Comparison of ENCODE assay signal across 15 mouse cellular contexts in genomic region chr17:60804715-60805449, GRCm38 (mm10).
"Had no signal": no experiment of that assay in that cellular context is flagged by ENCODE, and none has a peak within 500 bp of the region (broad histone marks: within the 10 kb centered on the region; RNA-seq: fewer than 3 reads in every experiment).

No protein-coding gene starts in this region.

- DNase-seq: kidney, adult 2 months; kidney, postnatal 25 days; layer of hippocampus, adult 9-11 months; layer of hippocampus, postnatal 36 days; liver; liver, embryonic 13.5 days; liver, postnatal 0 days; lung, postnatal 14 days had no signal

- H3K36me3 ChIP-seq: kidney, embryonic 15.5 days; limb, embryonic 12.5 days; liver, embryonic 13.5 days; lung, embryonic 15.5 days had no signal

- H3K9me3 ChIP-seq: kidney, embryonic 15.5 days; limb, embryonic 12.5 days; liver, embryonic 13.5 days; lung, embryonic 15.5 days had no signal

- H3K4me2 ChIP-seq: kidney, embryonic 15.5 days; limb, embryonic 12.5 days; liver, embryonic 13.5 days; lung, embryonic 15.5 days; midbrain, embryonic 11.5 days had no signal

- H3K9ac ChIP-seq: kidney, embryonic 15.5 days; limb, embryonic 12.5 days; liver, embryonic 13.5 days; liver, postnatal 0 days; lung, embryonic 15.5 days had no signal

- H3K4me1 ChIP-seq: kidney, embryonic 15.5 days; limb, embryonic 12.5 days; liver, embryonic 13.5 days; lung, embryonic 15.5 days; megakaryocyte, embryonic 14.5 days had no signal

- H3K27me3 ChIP-seq: kidney, embryonic 15.5 days; limb, embryonic 12.5 days; liver, embryonic 13.5 days; lung, embryonic 15.5 days; megakaryocyte, embryonic 14.5 days had no signal

- ATAC-seq: liver, postnatal 0 days had no signal

- H3K27ac ChIP-seq: kidney, embryonic 15.5 days; limb, embryonic 12.5 days; liver, embryonic 13.5 days; lung, embryonic 15.5 days; macrophage; stomach, postnatal 0 days had no signal

- H3K4me3 ChIP-seq: kidney, embryonic 15.5 days; limb, embryonic 12.5 days; liver, embryonic 13.5 days; lung, embryonic 15.5 days; megakaryocyte, embryonic 14.5 days had no signal
